Mouse (Mus musculus) telencephalon, adult 2 months (tissue): ENCODE measurements around the gene Map2k2.

Experiments
- DNase-seq: peaks from one replicate; pipeline ENCODE4 v3.0.0-alpha.2; 2011; ENCODE audit warnings: low read depth, low spot score

The Map2k2 gene

GRCm38 (mm10) chr10:81094931-81095678 is 10.6 kb upstream of the Map2k2 start:
- DNase-seq = no peak

DNA sequence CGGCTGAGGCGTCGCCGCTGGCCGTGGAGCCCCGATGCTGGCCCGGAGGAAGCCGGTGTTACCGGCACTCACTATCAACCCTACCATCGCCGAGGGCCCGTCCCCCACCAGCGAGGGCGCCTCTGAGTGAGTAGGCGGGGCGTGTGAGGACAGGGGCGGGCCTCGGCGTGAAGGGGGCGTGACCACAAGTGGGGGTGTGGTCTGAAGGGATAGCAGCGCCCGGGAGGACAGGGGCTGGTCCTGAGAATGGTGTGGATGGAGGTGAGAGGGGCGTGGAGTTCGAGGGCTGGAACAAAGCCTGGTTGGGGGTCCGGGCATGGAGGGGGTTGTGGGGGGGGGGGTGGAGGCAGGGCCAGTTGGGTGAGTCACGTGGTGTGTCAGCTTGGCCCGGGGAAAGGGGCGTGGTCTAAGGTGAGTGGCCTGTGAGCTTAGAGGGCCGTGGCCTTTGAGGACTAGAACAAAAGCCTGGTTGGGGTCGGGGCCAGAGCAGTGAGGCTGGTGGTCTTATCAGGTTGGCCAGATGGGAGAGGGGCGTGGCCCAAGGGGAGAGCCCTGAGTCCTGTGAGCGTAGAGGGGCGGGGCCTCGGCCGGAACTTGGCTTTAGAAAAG is 502 bp downstream of the Map2k2 start:
- DNase-seq = no peak

GRCm38 (mm10) chr10:81112946-81113345 is 7.2 kb downstream of the Map2k2 start:
- no peak for DNase-seq

DNA sequence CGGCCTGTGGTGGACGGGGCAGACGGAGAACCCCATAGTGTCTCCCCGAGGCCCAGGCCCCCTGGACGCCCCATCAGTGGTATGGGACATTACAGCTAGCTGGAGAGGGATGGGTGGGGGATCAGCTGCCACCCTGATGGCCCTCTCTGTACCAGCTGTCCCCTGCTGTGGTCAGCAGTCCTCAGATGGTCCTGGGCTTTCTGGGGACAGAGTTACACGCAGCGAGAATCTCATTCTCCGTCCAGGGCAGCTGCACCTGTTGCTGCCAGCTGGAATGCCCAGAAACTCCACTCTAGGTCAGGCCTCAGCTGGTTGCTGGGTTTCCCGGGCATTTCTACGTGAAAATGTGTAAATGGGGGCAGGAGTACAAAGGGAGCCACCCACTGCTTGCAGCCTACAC is 13.9 kb downstream of the Map2k2 start:
- DNase-seq = no peak

GRCm38 (mm10) chr10:81120650-81121049 is 14.9 kb downstream of the Map2k2 start:
- DNase-seq = no peak

- no peak for DNase-seq
These were observed 17.2 kb downstream of the Map2k2 start for GRCm38 (mm10) chr10:81122889-81123288.

GRCm38 (mm10) chr10:81123500-81123899 is 17.8 kb downstream of the Map2k2 start:
- DNase-seq = no peak

- DNase-seq = no peak
These were observed 28.5 kb downstream of the Map2k2 start for GRCm38 (mm10) chr10:81134181-81134587.

- no peak for DNase-seq
These were observed 29.4 kb downstream of the Map2k2 start, which contains the start of gene Zbtb7a for GRCm38 (mm10) chr10:81134966-81135681. Gene Zbtb7a (plus strand): TSS chr10:81135220.

GRCm38 (mm10) chr10:81135831-81136705 is 30.4 kb downstream of the Map2k2 start:
- peak; percentile 58 for DNase-seq

- DNase-seq = no peak
These were observed 31.1 kb downstream of the Map2k2 start for GRCm38 (mm10) chr10:81136706-81137231.

DNA sequence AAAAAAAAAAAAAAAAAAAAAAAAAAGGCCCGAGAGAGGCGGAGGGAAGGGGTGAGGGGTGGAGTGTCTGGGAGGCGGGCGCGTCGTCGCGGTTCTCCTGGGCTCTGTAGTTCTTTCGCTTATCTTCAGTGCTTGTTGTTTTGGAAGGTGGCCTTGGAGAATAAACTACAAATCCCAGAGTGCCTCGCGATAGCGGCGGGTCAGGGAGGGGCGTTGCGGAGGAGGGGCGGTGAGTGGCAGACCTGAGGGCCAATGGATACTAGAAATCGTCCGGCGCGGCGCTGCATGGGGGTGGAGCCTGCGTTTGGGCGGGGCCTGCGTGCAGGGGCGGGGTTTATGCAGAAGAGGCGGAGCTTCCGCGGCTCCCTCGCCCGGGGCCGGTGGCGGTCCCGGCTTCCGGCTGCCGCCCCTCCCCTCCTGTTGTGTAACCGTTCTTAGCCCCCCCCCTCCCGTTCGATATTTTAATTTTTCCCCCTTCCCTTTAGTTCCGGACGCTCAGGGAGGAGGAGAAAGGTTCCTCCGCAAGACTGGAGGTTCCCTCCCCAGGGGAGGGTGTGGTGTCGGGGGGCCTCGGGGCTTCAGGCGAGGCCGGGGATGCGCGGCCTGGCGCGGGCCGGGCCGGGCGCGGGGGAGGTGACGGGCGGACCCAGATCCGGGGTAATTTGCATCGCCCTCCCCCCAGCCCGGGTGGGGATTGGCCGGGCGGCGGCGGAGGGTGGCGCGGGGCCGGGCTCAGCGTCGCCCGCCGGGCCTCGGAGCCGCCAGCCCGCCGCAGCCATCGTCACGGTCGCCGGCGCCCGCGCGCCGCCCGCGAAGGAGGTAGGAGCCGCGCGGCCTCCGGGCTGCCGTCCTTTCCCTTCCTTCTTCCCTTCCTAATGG is 31.8 kb downstream of the Map2k2 start:
- DNase-seq = peak; percentile 99

DNA sequence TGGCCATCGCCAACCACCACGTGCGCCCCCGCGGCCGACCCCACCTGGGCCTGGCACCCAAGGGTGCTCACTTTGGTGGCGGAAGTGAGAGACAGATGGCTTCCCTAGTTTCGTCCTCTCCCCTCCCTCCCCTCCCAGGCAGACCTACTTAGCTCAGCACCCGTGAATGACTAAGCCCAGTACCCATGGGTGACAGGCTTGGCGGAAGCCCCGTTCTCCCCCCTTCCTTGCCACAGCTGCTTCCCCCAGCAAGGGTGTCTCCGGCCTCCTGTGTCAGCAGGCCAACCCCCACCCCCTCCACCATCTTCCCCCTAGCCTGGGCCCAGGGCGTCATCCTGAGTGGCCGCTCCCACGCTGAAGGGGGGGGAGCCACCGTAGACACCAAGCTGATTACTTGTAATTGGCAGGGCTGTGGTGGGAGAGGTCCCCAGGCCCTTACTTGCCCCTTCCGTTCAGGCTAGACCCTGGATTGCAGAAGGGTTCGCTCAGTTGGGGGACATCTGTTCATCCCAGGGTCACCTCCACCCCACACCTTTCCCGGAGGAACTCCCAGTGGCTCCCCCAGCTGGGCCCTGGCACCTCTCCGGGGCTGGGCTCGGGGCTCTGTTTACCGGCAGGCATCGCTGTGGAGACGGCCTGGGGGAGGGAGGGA is 32.5 kb downstream of the Map2k2 start:
- no peak for DNase-seq

- no peak for DNase-seq
These were observed 33.3 kb downstream of the Map2k2 start for GRCm38 (mm10) chr10:81138821-81139528.

- DNase-seq = no peak
These were observed 33.8 kb downstream of the Map2k2 start for GRCm38 (mm10) chr10:81139529-81139846.

DNA sequence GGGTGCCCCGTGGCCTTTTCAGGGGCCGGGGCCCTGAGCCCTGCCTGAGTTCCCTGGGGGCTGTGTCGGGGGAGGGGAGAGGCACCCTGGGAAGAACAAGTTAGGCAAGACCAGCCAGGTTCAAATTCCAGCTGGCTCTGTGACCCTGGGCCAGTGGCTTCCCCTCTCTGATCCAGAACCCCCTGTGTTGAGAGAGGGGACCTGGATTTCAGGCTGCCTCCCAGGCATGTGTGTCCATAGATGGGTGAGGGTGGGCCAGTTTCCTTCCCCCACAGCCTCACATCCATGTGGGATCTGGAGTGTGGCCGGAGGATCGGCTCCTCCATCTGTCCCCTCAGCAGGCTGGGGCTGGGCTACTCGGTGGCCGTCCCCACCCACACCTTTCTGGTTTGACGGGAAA is 34.3 kb downstream of the Map2k2 start:
- DNase-seq = no peak

DNA sequence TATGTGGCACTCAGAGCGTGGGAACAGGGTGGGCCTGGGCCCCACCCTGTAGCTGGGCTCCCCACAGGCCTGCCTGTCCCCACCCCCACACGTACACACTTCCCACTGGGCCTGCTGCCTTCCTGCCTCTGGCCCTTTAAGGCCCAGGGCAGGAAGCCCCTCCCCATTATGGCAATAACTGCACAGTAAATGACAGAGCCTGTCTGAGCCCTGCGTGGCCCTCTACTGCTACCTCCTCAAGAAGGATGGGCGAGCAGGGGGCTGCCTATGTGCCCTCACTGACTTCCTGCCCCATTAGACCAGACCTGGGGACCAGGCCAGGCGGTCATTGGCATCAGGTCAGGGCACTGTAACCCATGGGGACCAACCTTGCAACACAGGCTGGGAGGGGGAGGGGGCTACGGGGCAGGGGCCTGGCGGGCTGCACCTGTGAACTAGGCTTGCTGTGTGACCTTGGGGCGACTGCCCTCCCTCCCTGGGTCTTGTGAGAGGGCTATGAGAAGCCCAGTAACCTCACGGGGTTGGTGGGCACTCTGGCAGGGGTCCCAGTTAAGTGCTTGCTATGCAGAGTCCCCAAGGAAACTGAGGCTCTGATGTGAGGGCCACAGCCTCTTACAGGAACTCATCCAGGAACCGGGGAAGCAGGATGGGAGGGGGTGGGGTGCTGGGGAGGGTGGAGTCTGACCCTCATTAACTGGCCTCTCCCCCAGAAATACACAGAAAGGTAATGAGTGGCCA is 35.2 kb downstream of the Map2k2 start:
- DNase-seq = no peak

DNA sequence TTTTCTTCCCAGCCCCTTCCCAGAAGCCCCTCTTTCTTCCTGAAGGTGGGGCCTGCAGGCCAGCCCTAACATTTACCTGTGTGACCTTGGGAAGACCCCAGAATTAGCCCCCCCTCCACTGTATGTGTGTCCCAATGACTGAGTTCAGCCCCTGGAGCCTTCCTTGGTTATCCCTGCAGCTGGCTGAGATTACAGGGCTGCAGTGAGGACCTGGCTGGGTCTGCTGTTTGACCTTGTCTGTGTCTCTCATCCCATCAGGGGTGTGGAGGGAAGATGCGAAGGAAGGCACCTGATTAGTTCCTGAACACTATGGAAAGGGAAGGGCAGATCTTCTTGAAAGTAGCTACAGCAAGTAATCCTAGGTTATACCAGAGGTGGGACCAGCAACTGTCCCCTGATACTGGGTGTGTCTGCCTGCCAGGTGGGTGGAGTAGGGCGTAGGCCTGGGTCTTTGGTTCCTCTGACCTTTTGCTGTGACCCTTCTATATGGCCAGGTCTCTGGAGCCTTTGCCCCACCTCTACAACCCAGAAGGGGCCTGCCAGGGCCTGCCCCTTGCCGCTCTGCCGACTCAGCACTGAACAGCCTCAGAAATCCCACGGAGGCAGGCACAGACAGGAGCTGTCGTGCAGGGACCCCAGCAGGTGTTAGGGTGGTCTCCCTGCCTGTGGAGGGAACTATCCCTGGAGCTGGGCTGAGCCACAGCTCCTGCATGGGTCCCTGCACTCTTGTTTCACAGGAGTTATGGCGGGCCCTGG is 35.9 kb downstream of the Map2k2 start:
- DNase-seq = no peak
